Mouse (Mus musculus): ENCODE results near the gene Bri3bp. TPM values are rescaled to one million over a fixed set of nuclear protein-coding genes. Genes with fewer than 3 reads are reported as not detected.

Bri3bp gene
- total RNA-seq, 2 experiments from 2014 or later, result 95.2 to 95.6 TPM

- H3K4me3 ChIP-seq, result no peak overlapping the region
- peak; percentile 48 for TF ChIP-seq CTCF (IDR thresholded peaks at IDR 0.05)
- peak; percentile 36 for DNase-seq (ENCODE audit: extremely low spot score in 1 of 2, low spot score in 2 of 2)
- no peak overlapping the region for H3K27ac ChIP-seq
- intact Hi-C loops (cut with DNase I), result loop anchor here (2.0 kb wide), 2 partner anchors 49 to 79 kb away; no protein-coding TSS in a partner anchor
Observed at GRCm38 (mm10) chr5:125461868-125462445, 20.6 kb downstream of the Bri3bp start.

DNA sequence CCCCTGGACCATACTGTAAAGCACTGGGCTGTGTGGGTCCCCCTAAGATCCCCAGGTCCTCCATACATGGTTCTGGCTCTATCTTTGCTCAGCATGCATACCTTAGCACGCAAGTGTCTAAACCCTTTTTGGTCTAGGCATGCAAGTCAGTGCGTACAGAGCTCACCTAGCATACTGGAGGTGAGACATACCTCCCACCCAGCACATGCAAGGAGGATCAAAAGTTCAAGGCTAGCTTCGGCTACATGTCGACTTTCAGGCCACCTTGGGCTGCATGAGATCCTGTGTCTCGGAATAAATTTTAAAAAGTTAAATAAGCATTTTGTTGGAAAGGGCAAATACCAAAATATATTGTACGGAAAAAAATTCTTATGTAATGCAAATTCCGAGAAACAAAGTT is 23.8 kb downstream of the Bri3bp start:
- no peak for DNase-seq (ENCODE audit: extremely low spot score in 1 of 2, low spot score in 2 of 2)
- intact Hi-C loops (cut with DNase I), result loop anchor here (1.0 kb wide), 1 partner anchor 10 kb away; the partner anchor contains the start of gene Aacs
- TF ChIP-seq CTCF (IDR thresholded peaks at IDR 0.05), result no peak
- Histone ChIP-seq H3K4me3 (peak overlapping the region; percentile 45), H3K27ac (0 out of 2 replicates have a peak overlapping the region, but pooled peaks have one; percentile 5)

- DNase-seq (ENCODE audit: extremely low spot score in 1 of 2, low spot score in 2 of 2), result peak; percentile 93 to 97
- intact Hi-C loops (cut with DNase I), result loop anchor here (1.0 kb wide), 1 partner anchor 10 kb away; the partner anchor contains the start of gene Aacs
- peak; percentile 7; the same call in 1 of the 2 replicates for TF ChIP-seq CTCF (IDR thresholded peaks at IDR 0.05)
- Histone ChIP-seq H3K27ac (no peak overlapping the region; the same call in 1 of the 2 replicates), H3K4me3 (peak overlapping the region; percentile 45)
Observed at GRCm38 (mm10) chr5:125465701-125466106, 24.3 kb downstream of the Bri3bp start.

DNA sequence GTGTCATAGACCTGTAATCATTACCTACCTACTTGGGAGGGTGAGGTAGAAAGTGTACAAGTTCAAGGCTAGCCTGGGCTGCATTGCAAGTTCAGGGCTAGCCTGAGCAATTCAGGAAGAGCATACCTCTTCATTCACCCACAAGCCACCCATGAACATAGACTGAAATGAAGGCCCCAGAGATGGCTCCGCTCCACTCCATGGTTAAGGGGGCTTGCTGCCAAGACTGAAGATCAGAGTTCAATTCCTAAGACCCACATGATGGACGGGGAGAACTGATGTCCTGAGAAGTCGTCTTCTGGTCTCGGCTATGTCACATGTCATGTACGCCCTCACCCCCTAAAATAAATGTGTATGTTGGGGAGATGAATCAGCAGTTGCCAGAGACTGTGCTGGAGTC is 25.1 kb downstream of the Bri3bp start:
- no peak overlapping the region for H3K27ac ChIP-seq
- no peak for DNase-seq (ENCODE audit: extremely low spot score in 1 of 2, low spot score in 2 of 2)
- no peak for TF ChIP-seq CTCF (IDR thresholded peaks at IDR 0.05)
- intact Hi-C loops (cut with DNase I), result no loop called here
- H3K4me3 ChIP-seq, result no peak overlapping the region

DNA sequence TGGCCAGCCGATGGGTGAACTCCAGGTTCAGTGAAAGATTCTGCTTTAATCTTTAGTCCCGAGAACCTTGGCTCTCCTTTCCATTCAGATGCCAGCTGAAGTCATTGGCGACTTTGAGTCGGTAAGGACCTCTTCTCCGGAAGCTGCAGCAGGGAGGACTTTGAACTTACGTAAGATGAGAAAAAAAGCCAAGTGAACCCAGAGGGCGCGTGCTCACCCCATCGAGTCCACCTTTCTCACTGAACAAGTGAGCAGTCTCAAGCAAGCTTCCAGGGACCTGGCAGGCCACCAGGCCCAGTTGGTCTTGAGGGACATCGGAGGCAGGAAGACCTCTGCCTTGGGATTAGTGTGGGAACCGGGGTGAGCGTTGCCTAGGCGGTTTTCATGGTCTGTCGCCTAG is 25.9 kb downstream of the Bri3bp start:
- no peak overlapping the region for H3K4me3 ChIP-seq
- intact Hi-C loops (cut with DNase I), result no loop called here
- DNase-seq (ENCODE audit: extremely low spot score in 1 of 2, low spot score in 2 of 2), result no peak
- TF ChIP-seq CTCF (IDR thresholded peaks at IDR 0.05), result no peak
- no peak overlapping the region for H3K27ac ChIP-seq

- DNase-seq (ENCODE audit: extremely low spot score in 1 of 2, low spot score in 2 of 2), result no peak
- Histone ChIP-seq H3K4me3 (no peak overlapping the region), H3K27ac (no peak overlapping the region)
- intact Hi-C loops (cut with DNase I), result no loop called here
- no peak for TF ChIP-seq CTCF (IDR thresholded peaks at IDR 0.05)
Observed at GRCm38 (mm10) chr5:125470713-125471112, 29.3 kb downstream of the Bri3bp start.

- DNase-seq (ENCODE audit: extremely low spot score in 1 of 2, low spot score in 2 of 2), result no peak
- intact Hi-C loops (cut with DNase I), result no loop called here
- Histone ChIP-seq H3K4me3 (no peak overlapping the region), H3K27ac (no peak overlapping the region)
- TF ChIP-seq CTCF (IDR thresholded peaks at IDR 0.05), result no peak
Observed at GRCm38 (mm10) chr5:125472796-125473475, 31.6 kb downstream of the Bri3bp start.

DNA sequence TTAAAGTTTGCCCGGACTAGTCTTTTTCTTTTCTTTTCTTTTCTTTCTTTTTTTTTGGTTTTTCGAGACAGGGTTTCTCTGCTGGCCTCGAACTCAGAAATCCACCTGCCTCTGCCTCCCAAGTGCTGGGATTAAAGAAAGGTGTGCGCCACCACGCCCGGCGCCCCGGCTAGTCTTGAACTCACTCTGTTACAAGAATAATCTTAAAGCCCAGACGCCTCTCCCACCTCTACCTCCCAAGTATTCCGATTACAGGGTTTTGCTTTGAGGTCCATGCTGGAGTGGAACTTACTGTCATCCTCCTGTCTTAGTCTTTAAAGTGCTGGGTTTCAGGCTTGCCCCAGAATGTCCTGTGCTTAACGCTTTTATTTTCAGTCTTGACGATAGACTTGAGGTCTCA is 33.7 kb downstream of the Bri3bp start:
- intact Hi-C loops (cut with DNase I), result loop anchor here (1.0 kb wide), 1 partner anchor 10 kb away; no protein-coding TSS in a partner anchor
- Histone ChIP-seq H3K4me3 (peak overlapping the region; percentile 77), H3K27ac (peak overlapping the region; percentile 72)
- no peak for TF ChIP-seq CTCF (IDR thresholded peaks at IDR 0.05)
- DNase-seq (ENCODE audit: extremely low spot score in 1 of 2, low spot score in 2 of 2), result no peak

DNA sequence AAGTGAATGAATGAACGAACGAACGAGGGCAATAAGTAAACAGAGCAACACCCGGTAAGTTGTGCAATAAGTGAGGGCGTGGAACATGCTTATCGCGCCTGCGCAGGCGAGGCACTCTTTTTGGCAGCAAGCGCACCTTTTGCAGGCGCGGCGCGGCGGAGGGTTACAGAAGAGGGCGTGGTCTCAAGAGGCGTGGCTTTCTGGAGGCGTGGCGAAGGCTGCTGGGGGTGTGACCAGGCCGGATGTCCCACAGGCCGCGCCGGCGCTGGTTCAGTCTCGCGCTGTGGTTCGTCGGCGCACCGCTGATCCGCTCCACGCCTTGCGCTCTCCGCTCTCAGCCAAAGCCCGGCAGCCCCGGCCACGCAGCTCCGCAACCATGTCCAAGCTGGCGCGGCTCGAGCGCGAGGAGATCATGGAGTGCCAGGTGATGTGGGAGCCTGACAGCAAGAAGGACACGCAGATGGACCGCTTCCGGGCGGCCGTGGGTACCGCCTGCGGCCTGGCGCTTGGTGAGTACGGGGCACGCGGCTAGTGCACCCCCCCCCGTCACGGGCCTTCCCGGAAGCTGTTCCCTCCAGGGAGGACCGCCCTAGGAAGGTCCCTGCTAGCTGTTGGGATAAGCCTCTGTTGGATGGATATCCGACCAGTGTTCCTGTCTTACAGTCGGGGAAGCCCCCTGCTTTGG is 34.4 kb downstream of the Bri3bp start, which contains the start of gene Aacs:
Gene Aacs, plus strand, starts transcription at position 214 of the 685 bp plus-strand sequence.
- H3K27ac ChIP-seq, result peak within 1 kb of the TSS; percentile 82
- intact Hi-C loops (cut with DNase I), result loop anchor here (1.0 kb wide), 1 partner anchor 10 kb away; no protein-coding TSS in a partner anchor
- DNase-seq (ENCODE audit: extremely low spot score in 1 of 2, low spot score in 2 of 2), result peak; percentile 98
- peak within 1 kb of the TSS; percentile 77 for H3K4me3 ChIP-seq
- no peak for TF ChIP-seq CTCF (IDR thresholded peaks at IDR 0.05)

- DNase-seq (ENCODE audit: extremely low spot score in 1 of 2, low spot score in 2 of 2), result peak in 1 of 2 experiments; percentile 37
- Histone ChIP-seq H3K4me3 (peak overlapping the region; percentile 77), H3K27ac (peak overlapping the region; percentile 82)
- intact Hi-C loops (cut with DNase I), result no loop called here
- peak; percentile 19 for TF ChIP-seq CTCF (IDR thresholded peaks at IDR 0.05)
Observed at GRCm38 (mm10) chr5:125476286-125476625, 34.9 kb downstream of the Bri3bp start.

DNA sequence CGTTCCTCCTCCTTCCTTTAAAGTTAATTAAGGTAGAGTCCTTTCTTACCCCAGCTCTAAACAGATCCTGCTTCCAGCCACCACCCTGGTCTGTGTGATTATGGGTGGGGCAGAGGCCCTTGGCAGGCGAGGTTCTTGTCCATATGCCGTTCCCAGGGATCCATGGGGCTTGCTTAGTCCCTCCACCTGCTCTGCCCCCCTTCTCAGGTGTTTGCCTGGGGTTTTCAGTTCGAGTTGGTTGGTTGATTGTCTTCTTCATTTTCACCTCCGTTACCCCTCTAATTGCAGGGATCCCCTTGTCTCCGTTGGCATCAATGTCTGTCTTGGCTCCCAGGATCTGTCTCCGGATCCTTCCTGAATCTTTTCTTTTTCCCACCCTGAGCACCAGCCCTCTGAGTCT is 35.4 kb downstream of the Bri3bp start:
- peak overlapping the region; percentile 82 for H3K27ac ChIP-seq
- no peak for DNase-seq (ENCODE audit: extremely low spot score in 1 of 2, low spot score in 2 of 2)
- intact Hi-C loops (cut with DNase I), result no loop called here
- peak overlapping the region; percentile 77 for H3K4me3 ChIP-seq
- no peak for TF ChIP-seq CTCF (IDR thresholded peaks at IDR 0.05)

- intact Hi-C loops (cut with DNase I), result no loop called here
- Histone ChIP-seq H3K27ac (peak overlapping the region; percentile 2; the same call in 1 of the 2 replicates), H3K4me3 (peak overlapping the region; percentile 77)
- DNase-seq (ENCODE audit: extremely low spot score in 1 of 2, low spot score in 2 of 2), result no peak
- TF ChIP-seq CTCF (IDR thresholded peaks at IDR 0.05), result no peak
Observed at GRCm38 (mm10) chr5:125477533-125477932, 36.2 kb downstream of the Bri3bp start.

All from left cerebral cortex, adult 2 months (tissue).